Mouse (Mus musculus): Measurements from ENCODE around the gene Atp8a1.

GRCm38 (mm10) chr5:67701641-67702040 lies 145.6 kb downstream of the Atp8a1 start:
- TF ChIP-seq CTCF (IDR thresholded peaks at IDR 0.05; ENCODE audit: control insufficient read depth, insufficient read depth, insufficient replicate concordance, low read depth, low read length) (no peak), POLR2A (IDR thresholded peaks at IDR 0.05; ENCODE audit: control insufficient read depth, low read depth, low read length) (no peak)
